Mouse (Mus musculus): ENCODE measurements around the gene Sf3b5. TPM values are rescaled to one million over a fixed set of nuclear protein-coding genes. Genes with fewer than 3 reads are reported as not detected.
A peak's percentile ranks its signal among the peaks of the same experiment; 100 is the strongest.

The Sf3b5 gene
- total RNA-seq (2021), result 1 to 10 TPM; 7.0 to 7.7 TPM
- long read RNA-seq, experiment 1, transcript Sf3b5-201 (1 exons, 3,841 nt), result major isoform, 81 of 81 reads
- long read RNA-seq, experiment 1, partial matches to known transcripts, result 0 of 81 reads
- long read RNA-seq, experiment 1, other reads (novel, unspliced or antisense), result 0 of 81 reads
- long read RNA-seq, experiment 2, transcript Sf3b5-201 (1 exons, 3,841 nt), result major isoform, 64 of 64 reads
- long read RNA-seq, experiment 2, partial matches to known transcripts, result 0 of 64 reads
- long read RNA-seq, experiment 2, other reads (novel, unspliced or antisense), result 0 of 64 reads

DNA sequence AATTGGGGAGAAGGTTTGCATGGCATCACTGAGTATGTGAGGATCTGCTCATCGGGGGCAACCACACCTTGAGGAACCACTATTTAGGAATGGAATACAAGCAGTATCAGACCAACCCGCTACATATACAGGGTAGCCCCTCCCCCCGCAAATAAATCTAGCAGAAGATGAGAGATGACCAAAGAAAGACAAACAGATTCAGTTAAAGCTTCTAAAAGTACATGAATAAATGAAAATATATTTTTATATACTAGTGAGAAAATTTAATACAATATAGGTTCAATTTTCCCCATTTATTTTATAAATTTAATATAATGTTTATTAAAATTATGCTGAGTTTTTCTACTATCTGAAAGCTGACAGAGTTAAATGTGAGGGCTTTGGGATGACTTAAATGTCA lies at the start of gene Sf3b5:
Sf3b5 (plus strand) TSS at position 301 of the 400 bp plus-strand sequence.
- no peak for DNase-seq

DNA sequence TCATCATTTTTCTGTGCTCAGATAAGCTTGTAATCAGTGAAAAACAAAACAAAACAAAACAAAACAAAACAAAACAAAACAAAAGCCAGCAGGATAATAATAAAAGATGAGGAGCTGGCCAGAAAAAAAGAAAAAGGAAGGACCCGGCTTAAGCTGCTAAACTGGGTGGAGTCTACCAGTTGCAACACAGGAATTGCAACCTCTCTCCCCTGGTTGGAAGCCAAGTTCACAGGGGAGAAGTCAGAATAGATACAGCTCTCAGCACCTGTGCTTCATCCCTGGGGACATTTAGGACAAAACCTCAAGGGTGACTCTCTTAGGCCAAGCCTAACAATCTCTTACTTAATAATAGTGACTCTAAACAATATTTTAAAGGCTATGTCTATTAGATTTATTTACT lies 49.3 kb upstream of the Sf3b5 start:
- DNase-seq, result no peak

DNA sequence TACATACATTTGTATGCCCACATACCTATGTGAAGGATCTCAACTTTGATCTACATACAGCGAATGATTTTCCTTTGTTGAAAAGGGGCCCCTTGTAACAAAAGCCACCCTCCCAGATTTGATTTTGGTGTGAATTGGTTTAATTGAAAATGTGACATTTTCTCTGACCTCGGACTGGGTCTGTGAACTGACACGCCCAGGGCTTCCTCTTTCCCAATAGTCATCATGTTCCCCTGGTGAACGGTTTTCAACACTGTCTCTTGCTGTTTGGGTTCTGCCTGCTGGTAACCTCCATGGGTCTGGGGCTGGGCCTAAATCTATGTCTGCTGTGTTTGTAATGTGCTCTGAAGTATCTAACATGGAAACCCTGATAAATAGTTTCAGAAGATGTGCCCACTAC lies 47.9 kb upstream of the Sf3b5 start:
- no peak for DNase-seq

DNA sequence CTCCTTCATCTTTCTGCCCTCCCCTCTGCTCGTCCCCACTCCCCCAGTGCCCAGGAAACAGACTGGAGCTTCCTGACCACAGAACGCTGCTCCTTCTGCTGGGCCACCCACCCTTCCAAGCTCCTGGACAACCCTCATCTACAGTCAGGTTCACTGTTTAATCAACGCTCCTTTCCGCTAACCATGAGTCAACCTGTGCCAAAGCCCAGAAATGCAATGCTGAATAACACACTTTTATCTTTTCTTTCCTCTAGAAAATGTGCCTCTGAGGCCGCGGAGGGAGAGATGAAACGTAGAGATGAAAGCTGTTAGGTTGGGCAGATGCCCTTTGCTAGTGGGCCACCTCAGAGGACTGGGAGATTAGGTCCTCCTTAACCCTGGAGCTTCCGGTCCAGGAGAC lies 43.6 kb upstream of the Sf3b5 start:
- DNase-seq, result no peak

DNA sequence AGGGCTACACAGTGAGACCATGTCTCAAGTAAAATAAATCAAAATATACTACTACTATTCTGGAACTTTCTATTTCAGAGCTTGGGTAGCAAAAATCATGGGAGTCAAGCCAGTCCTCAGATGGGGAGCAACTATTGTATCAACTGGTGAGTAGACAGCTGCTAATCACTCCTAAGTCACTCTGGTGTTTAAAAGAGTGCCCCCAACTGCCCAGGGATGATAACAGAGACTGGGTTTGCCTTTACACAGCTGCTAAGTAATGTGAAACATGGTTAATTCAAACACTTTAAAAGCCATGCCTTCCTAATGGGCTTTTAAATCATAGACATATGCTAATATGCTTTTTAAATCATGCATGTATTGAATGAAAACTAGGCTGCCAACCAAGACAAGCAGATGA lies 42.9 kb upstream of the Sf3b5 start:
- no peak for DNase-seq

DNA sequence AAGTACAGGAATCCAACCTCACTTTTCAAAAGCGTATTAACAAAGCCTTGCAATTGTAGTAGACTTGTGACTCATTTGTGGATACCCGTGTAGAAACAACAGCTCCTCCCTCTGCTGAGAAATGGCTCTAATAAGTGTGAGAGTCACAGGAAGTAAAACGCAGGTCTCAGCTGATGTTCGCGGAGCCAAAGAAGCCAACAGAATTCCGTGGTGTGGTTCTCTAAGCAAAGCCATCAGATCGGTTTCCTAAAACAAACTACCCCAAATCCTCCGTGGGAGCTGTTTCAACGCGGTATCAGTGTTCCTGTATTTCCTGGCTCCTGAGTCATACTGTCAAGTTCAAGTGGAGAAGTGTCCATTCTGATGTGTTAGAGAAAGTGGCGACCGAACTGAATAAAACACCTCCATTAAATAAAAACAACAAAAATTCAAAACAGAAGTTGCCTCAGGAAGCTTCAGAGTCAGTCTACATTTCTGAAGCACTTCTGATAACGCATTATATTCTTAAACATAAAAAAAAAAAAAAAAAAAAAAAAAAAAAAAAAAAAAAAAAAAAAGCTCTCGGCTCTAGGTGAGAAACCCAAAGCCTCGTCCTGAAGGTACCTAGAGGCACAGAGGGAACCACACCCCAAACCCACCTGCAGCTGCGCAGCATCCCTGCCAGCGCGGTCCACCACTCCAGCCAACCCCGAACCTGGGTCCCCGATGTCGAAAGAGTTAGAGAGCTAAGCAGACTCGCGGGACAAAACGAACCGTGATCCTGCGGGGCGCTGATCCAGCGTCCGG lies 41.6 kb upstream of the Sf3b5 start:
- DNase-seq, result peak; percentile 33 to 49

DNA sequence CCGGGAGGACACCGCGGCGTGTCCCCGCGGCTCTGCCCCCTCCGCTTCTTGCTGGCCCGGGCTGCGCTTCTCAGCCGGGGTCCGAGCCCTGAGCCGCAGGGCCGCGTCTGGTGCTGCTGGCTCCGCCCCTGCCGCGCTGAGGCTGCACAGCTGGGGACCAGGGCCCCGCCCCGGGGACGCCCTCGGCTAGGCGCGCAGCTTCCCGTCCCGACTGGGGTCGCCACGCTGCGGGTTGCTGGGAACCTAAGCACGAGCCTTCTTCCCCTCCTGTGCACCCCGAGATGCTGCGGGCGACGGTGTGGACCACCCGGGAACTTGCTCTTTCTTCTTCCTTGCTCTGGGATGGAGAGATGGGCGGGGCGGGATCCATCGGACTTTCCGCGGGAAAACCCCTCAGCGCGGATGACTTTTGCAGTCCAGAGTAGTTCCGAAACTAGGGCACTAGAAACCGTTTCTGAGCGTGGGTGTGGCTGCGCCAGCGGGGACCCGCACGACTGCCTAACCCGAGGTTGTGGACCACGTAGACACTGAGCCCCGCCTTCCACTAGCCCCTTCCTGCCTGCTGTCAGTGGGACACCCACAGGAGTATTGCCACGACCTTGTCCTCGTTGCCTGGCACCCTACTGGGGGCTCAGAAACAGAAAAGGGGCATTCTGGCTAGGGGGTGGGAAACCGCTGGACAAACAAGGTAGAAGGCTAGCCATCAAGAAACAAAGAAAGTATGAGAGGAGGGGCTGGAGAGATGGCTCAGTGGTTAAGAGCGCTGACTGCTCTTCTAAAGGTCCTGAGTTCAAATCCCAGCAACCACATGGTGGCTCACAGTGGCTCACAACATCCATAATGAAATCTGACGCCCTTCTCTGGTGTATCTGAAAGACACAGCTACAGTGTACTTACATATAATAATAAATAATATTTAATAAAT lies 40.7 kb upstream of the Sf3b5 start, which contains the start of gene Stx11:
Stx11 (minus strand) TSS at position 148 of the 925 bp plus-strand sequence.
- peak; percentile 78 to 85 for DNase-seq

DNA sequence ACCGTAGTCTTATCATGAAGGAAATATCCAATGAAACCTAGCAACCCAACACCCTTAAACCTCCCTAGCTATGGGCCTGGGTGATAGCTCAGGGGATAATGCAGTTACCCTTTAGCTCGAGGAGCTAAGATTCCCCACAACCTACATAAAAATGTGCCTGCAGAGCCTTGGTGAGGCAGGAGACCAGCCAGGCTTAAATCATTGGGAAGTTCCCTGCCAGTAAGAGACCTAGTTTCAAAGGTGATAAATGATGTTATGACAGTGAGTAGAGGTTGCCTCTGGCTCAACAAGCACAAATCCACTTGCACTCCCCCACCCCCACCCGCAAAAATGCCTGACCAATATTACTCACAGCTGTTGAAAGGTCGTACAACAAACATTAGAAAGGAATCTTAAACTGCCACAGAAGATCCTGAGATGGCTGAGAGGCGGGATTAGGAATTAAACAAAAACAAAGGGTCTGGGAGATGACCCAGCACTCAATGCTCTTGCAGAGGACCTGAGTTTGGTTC lies 39.4 kb upstream of the Sf3b5 start:
- DNase-seq, result no peak

DNA sequence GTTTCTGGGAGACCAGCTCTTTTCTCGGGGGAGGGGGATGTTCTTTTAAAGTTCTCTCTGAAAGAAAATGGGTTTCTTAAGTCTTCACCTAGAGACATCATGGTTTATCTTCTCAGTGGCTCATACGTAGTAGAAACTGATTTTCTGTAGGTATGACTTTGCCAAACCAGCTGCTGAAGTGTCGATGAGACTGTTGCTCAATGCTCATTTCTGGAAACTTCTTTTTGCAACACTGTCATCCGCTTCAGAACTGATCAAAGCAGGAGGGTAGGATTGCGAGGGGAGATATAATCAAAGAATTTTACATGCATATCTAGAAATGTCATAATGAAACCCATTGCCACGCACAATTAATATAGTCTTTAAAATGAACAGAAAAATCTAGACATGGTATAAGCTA lies 30.6 kb upstream of the Sf3b5 start:
- no peak for DNase-seq

DNA sequence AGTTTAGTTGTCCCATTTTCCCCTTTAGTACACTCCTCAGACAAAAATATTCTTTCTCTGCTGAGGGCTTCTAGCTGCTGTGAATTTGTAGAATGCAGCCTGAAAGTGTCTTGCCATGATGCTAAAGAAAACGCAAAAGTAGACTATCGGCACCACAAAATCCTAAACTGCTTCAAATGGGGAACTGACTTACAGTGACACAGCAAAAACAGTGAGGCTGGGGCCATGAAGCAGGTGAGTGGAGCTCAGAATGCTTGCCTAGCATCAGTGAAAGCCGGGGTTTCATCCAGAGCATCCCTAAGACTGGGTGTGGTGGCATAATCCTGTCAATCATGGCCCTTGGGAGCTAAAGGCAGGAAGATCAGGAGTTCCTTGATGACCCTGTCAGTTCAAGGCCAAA lies 29.7 kb upstream of the Sf3b5 start:
- no peak for DNase-seq

DNA sequence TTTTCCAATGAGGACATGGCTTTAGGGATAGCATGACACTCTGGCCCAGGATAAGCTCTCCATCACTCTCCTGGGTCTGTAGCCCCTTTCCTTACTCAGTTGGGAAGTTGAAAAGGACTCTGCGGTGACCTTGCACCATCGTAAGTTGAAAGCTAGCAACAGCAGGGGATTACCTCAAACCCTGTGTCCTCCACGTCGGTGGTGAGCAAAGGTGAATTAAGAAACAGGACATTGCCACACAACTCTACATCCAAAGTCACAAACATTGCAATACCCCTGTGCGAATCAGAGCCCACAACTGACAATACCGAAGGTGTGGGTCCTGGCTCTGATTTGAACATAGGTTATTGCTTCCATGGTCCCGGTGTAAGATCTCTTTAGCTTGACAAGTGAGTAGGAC lies 29.2 kb upstream of the Sf3b5 start:
- DNase-seq, result no peak

DNA sequence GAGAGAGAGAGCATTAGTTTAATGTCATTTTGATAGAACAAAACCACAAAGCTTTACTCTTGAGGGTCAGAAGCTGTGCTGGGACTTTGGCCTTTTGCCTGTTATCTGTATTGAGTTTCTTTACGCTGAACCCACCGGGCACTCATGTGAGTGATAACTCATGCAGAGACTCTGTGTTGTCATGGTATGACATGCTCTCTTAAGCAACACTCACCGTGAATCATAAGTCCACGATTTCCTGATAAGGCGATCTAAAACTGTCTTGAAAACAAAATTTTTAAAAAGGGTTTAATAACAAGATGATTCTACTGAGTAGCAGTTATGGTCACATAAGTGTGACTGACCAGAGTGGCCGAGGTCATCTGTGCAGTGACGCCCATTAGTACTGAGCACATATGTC lies 28.6 kb upstream of the Sf3b5 start:
- no peak for DNase-seq

DNA sequence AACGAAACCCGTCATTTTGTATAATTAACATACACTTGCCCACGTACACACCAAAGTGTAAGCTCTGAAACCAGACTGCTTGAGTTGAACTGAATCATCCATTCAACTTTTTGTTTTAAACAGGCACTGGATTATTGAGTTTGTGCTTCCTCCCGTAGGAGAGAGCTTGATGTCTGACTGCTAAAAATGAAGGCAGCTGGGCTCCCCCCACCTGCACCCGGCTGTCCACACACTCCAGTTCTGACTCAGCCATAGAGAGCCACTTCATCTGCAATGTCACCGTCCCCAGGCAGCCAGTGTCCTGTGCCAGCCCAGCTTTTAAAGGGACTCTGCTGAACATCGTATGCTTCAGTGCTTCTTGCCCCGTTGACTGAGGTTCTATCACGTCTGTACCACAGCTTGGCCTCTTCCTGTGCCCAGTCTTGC lies 27.3 kb upstream of the Sf3b5 start:
- peak; percentile 34 to 58 for DNase-seq

DNA sequence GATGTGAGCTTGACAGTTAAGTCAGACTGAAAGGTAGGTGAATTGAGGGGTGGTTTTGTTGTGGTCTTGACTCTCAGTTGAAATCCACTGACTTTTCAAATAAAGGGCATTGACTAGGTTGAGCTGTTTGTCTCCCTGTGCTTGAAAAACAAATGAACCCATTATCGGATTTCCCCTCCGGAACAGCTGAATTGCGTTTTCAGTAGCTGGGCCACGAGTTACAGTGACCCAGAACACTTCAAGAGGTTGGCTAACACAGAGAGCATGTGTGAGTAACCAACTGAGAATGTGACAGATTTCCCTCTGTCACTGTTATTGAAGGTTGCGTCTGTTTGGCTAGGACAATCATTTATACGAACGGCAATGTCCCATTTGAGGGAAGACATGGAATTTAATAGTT lies 24.1 kb upstream of the Sf3b5 start:
- DNase-seq, result peak; percentile 10 to 29

DNA sequence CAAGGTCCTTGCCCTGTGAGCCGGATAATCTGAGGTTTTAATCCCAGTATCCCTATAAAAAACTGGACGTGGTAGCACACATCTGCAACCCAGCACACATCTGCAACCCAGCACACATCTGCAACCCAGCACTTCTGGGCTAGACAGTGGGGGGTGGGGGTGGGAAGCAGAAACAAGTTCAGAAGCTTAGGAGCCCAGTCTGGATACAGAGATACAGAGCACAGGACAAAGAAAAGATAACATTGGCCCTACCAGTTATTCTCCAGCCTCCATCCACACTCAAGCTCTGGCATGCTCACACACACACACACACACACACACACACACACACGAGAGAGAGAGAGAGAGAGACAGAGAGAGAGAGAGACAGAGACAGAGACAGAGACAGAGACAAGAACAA lies 21.6 kb upstream of the Sf3b5 start:
- DNase-seq, result no peak

DNA sequence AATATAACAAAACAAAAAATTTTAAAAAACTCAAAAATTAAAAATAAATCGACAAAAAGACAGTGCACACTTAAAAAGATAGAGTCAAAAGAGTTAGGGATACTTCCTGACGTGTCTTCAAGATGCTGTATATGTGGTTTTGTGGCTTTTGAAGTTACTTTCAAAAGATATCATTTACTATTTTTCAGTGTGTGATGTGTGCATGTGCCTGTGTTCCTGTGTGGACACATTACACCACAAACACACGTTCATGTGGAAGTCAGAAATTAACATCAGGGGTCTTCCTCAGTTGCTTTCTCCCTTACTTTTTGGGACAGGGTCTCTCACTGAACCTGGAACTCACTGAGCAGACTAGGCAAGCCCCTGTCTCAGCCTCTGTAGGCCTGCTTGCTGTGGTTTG lies 20.1 kb upstream of the Sf3b5 start:
- DNase-seq, result no peak

DNA sequence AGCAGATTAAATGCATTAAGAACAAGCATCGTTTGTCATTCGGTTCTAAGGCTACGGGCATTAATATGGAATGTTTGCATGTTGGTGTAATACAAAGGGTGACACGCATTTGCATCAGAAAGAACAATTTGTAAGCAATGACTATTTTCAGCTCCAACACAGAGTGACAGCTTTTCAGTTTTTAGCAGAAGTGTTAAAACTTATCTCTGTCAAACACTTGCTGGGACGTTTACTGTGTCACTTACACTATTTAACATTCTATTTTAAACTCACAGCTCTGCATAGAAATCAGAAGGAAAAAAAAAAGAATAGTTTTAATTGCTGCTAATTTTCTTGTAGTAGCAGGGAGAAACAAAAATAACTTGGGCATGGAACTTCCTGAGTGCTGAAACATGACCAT lies 18.7 kb upstream of the Sf3b5 start:
- DNase-seq, result no peak

DNA sequence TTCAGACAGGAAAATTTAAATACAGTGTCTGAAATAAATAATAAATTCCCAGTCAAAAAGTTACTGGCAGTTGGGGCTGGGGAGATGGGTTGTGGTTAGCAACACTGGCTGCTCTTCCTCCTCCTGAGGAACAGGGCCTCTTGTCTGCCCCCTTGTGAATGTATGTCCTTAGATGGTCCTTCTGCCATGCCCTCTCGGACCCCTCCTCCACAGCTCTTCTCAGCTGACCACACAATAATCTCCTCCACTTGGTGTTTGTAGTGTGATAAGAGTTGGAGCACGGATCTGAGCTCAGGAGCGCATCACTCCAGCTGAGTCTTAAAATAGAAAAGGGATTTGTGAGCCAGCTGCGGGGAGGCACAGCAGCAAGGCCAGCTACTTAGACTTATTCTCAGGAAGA lies 18.2 kb upstream of the Sf3b5 start:
- DNase-seq, result peak; percentile 51 to 67

DNA sequence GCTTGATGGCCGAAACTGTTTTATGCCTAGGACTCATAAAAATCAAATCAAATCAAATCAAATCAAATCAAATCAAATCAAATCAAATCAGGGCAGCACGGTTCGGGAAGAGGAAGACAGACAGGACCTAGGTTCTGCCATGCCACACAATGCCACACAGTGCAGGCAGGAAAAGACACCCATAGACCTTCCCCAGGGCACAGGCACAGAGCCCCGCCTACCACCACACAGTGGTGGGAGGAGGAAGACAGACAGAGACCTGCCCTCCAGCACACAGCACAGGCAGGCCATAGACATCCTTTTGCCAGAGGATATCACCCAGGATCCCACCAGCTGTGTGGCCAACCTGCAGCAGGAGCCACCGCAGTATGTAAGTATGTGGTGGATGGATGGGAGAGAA lies 13.2 kb upstream of the Sf3b5 start:
- DNase-seq, result no peak

DNA sequence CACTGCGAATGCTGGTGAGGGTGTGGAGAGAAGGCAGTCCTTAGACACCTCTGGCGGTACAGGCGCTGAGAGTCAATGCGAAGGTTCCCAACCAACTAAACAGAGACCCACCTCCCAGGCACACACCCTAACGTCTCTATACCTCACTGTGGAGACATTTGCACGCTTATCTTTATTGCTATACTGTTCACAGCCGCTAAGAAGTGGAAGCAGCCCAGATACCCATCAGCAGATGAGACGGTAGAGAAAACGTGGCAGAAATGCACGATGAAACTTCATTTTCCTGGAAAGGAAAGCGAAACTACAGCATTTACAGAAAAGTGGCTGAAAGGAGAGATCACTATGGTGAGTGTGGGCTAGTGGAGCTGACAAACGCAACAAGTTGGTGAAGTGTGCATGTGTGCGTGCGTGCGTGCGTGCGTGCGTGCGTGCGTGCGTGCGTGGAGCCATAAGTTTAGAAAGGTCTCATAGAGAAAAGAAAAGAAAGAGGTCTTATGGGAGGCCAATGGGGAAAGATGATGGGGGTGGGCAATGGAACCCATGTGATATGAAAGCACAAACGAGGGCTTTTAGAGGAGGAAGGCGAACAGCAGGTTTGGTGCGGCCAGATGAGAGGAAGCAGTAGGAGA lies 11.6 kb upstream of the Sf3b5 start:
- no peak for DNase-seq

DNA sequence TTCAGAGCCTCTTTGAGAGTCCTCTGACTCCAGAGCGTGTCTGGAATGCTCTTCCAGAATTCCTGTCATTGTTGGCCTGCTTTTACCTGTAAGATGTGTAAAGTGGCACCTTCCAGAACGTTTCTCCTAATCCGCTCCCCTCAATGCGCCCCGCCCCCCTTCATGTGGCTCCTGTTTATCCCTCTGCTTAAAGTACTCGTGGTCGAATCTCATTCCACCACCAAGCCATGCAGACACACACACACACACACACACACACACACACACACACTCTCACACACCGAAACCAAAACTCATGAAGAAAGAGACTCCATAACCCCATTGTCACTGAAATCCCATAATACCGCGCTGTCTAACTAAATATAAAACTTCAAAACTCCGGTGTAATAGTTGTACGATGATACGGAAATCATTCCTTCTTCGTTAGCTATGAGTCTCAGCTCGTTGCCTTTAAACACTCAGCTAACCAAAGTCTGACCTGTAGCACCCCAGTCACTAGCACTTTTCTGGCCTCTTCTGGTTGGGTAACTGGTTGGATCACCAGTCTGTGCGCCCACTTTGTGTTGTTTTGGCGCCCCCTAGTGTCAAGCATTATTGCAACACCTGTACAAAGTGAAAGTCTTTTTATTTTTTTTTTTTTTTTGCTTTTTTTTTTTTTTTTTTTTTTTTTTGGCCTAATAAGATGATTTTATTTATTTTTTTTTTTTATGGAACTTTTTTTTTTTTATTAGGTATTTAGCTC lies 8.2 kb upstream of the Sf3b5 start:
- peak; percentile 85 to 95 for DNase-seq

Data from heart, adult 18-20 months (tissue).